Mouse (Mus musculus) erythroblast, adult 5-6 weeks (primary cell): ENCODE data around the gene Acot11. TPM values are rescaled to one million over a fixed set of nuclear protein-coding genes. Genes with fewer than 3 reads are reported as not detected.

ENCODE experiments used
- ATAC-seq: replicated peaks from 2 replicates; pipeline ENCODE4 v1.8.0; 2016; ENCODE audit warnings: moderate number of reproducible peaks, mild to moderate bottlenecking, moderate TSS enrichment, inconsistent platforms; ENCODE audit not compliant: poor library complexity, low FRiP score, severe bottlenecking
- total RNA-seq, 2 experiments: library from RNA; stranded (forward) in 1 of 2; stranded (reverse) in 1 of 2; fragments of 150-400 nt in 1 of 2; fragments of 200-764, 138-1000 nt in 1 of 2; gene quantifications; 2 replicates each; pipeline versions ENCODE4 v1.2.3 to v1.2.4; 2015 to 2017; ENCODE audit warnings: low replicate concordance in 2 of 2

Acot11 gene
- total RNA-seq, 2 experiments from 2014 or later, result 0.19 to 1.3 TPM

DNA sequence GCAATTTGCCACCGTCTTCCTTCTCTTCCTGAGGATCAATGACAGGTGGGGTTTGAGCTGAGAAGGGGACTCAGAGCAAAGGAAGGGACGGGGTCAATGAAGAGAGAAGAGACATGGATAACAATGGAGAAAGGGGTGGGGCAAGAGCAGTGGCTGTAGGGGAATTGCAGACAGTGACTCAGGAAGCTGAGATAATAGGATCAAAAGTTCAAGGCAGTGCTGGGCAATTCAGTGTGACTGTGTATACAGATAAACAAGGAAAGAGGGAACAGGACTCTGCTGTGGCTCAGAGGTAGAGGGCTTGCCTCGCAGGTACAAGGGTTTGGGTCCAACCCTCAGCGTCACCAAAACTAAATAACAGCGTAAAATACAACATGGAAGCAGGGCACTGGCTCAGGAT, 96.8 kb downstream of the Acot11 start:
- no peak for ATAC-seq

DNA sequence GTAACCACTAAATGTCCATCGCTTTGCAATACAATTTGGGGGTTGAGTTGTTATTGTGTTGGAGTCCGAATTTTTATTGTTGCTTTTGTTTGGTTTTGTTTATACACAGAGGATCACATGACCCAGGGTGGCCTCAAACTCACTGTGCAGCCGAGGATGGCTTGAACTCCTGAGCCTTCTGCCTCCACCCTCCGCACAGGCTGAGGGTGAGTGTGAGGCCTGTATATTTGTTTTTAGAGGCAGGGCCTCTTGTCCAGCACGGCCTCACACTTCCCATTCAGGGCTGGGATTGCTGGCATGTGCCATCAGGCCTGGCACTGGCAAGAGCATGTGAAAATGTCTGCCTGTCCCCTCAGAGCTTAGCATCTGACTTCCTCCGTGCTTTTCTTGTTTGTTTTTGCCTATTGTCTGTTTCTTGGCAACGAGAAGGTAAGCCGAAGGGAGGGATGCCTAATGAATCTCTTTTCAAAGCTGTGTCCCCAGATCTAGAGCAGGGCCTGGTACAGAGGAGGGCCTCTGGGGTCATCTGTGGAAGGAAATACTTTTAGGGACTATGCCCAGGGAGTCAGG, 99.6 kb downstream of the Acot11 start:
- no peak for ATAC-seq

DNA sequence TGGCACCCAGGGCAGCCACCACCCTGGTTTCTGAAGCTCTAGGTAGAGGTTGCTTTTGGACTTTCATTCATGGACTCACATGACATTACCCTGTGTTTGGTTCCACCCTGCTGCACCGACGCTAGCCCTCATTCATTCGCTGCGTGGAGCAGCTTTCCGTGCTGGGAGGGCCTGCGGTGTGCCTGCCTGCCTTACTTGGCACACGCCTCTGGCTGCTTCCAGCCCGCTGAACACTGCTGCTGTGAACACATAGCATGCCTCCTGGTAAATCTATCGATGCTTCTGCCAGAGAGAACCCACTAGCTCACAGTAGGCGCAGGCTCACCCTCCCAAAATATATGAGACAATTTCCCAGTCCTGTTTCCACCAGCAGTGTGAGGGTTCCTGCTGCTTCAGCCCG, 100.4 kb downstream of the Acot11 start:
- no peak for ATAC-seq

DNA sequence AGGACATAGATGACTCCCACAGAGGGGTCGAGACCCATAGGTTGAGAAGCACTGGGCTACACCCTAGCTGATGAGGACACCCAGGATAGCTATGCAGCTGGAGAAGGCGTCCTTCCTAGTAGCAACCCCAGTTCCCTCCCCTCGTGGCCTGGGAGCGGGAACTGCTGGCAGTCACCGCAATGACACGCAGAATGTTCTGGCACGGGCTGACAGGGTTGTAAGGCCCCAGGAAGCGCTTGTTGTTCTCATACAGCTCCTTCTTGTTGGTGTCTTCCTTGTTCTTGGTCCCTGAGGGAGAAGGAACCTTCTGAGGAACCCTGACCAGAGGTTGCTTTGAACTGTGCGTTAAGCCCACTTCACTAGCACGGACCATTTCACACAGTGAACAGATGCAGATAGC, 100.8 kb downstream of the Acot11 start:
- ATAC-seq, result no peak

DNA sequence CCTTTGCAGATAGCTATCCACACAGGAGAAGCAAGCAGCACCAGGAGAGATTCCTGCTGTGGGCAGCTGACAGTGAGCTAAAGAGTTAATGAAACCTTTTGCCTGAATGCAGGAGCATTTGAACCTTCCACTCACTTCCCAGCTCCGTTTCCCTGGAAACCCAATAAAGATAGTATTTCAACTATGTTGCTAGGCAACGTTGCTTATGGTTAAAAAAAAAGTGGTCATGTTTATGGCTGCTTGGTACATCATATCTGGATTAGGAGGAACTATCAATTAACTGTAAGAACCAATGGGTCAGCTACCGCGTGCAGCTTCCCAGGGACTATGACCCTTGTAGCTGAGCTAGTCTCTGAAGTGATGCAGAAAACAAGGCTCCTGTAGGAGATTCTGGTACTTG, 104.0 kb downstream of the Acot11 start:
- no peak for ATAC-seq

DNA sequence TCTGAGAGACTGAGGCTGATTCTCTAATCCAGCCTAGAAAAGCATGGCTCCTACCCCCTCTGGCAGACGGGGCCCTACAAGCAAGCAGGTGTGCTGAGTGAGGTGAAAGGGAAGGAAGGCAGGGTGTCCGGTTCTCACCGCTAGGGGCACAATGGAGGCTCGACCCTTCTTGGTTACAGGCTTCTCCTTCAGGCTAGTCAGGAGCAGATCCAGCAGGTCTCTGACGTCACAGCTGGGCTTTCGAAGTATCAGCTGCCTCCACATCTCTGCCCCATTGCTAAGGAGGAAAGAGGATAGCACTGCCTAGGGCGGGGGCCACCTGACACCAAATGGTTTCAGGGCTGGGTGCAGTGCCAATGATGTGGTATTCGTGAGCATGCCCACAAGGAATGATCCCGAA, 104.8 kb downstream of the Acot11 start:
- 0 out of 2 replicates have a peak, but pooled peaks have one; percentile 51 for ATAC-seq

Other genes with a start within 250 kb of the Acot11 start
- 2.3 and 4.4 TPM in 2 replicates for gene Dhcr24, start 244.0 kb downstream of the Acot11 start, total RNA-seq (2015; ENCODE audit: low replicate concordance)
- 1.5 and 1.7 TPM in 2 replicates for gene Dhcr24, start 244.0 kb downstream of the Acot11 start, total RNA-seq (2017; ENCODE audit: low replicate concordance)
- not detected in 2 replicates for gene Lexm, start 187.8 kb downstream of the Acot11 start, total RNA-seq (2015; ENCODE audit: low replicate concordance)
- not detected in 2 replicates for gene Lexm, start 187.8 kb downstream of the Acot11 start, total RNA-seq (2017; ENCODE audit: low replicate concordance)
- gene Ttc22, start 182.6 kb downstream of the Acot11 start, total RNA-seq (2015; ENCODE audit: low replicate concordance), result not detected in 2 replicates
- gene Ttc22, start 182.6 kb downstream of the Acot11 start, total RNA-seq (2017; ENCODE audit: low replicate concordance), result not detected in 2 replicates
- 0.58 and 0.84 TPM in 2 replicates for gene Pars2, start 153.9 kb downstream of the Acot11 start, total RNA-seq (2015; ENCODE audit: low replicate concordance)
- gene Pars2, start 153.9 kb downstream of the Acot11 start, total RNA-seq (2017; ENCODE audit: low replicate concordance), result 2.6 TPM in 1 of 2 replicates, not detected in the other
- gene Ttc4, start 126.1 kb downstream of the Acot11 start, total RNA-seq (2015; ENCODE audit: low replicate concordance), result 3.3 and 11.7 TPM in 2 replicates
- gene Ttc4, start 126.1 kb downstream of the Acot11 start, total RNA-seq (2017; ENCODE audit: low replicate concordance), result 8.1 and 15.2 TPM in 2 replicates
- not detected in 2 replicates for gene Mroh7, start 74.1 kb downstream of the Acot11 start, total RNA-seq (2015; ENCODE audit: low replicate concordance)
- gene Mroh7, start 74.1 kb downstream of the Acot11 start, total RNA-seq (2017; ENCODE audit: low replicate concordance), result not detected in 2 replicates
- gene Fam151a, start 71.1 kb downstream of the Acot11 start, total RNA-seq (2015; ENCODE audit: low replicate concordance), result not detected in 2 replicates
- not detected in 2 replicates for gene Fam151a, start 71.1 kb downstream of the Acot11 start, total RNA-seq (2017; ENCODE audit: low replicate concordance)
- 55.9 and 73.4 TPM in 2 replicates for gene Ssbp3, start 105.7 kb upstream of the Acot11 start, total RNA-seq (2015; ENCODE audit: low replicate concordance)
- 49.8 and 56.6 TPM in 2 replicates for gene Ssbp3, start 105.7 kb upstream of the Acot11 start, total RNA-seq (2017; ENCODE audit: low replicate concordance)